Mouse (Mus musculus) hindbrain, postnatal 0 days (tissue): ENCODE results near the gene Ndufs2. TPM values are rescaled to one million over a fixed set of nuclear protein-coding genes. Genes with fewer than 3 reads are reported as not detected.

Experiments used
- ATAC-seq: fragments of 200-750 bp; cut with Nextera tagmentation; 2 replicates; pipeline ENCODE4 v1.8.0; 2017; ENCODE audit warnings: mild to moderate bottlenecking, moderate TSS enrichment, moderate library complexity
- DNase-seq: peaks from one replicate; pipeline ENCODE4 v3.0.0-alpha.2; 2015; ENCODE audit warnings: low spot score
- H3K27ac ChIP-seq: fragments of 300-500 bp; sonication (generic); 2 replicates; pipeline ENCODE4 v1.5.1; 2014; ENCODE audit warnings: mild to moderate bottlenecking
- H3K27me3 ChIP-seq: fragments of 300-500 bp; sonication (generic); 2 replicates; pipeline ENCODE4 v1.6.1; 2014; ENCODE audit warnings: low read length, mixed read lengths; ENCODE audit not compliant: insufficient read depth
- H3K36me3 ChIP-seq: fragments of 300-500 bp; sonication (generic); 2 replicates; pipeline ENCODE4 v1.6.1; 2014; ENCODE audit warnings: low read length, mixed read lengths; ENCODE audit not compliant: insufficient read depth
- H3K4me1 ChIP-seq: fragments of 300-500 bp; sonication (generic); 2 replicates; pipeline ENCODE4 v1.6.1; 2014; ENCODE audit warnings: antibody characterized with exemption, low read length, mixed read lengths; ENCODE audit not compliant: insufficient read depth
- H3K4me2 ChIP-seq: fragments of 300-500 bp; sonication (generic); 2 replicates; pipeline ENCODE4 v1.6.1; 2014; ENCODE audit warnings: low read depth, mild to moderate bottlenecking, low read length, moderate library complexity, mixed read lengths
- H3K4me3 ChIP-seq: fragments of 300-500 bp; sonication (generic); 2 replicates; pipeline ENCODE4 v1.5.1; 2014; ENCODE audit warnings: low read length
- H3K9ac ChIP-seq: fragments of 300-500 bp; sonication (generic); replicated peaks from 2 replicates; pipeline ENCODE4 v1.6.1; 2014; ENCODE audit warnings: mild to moderate bottlenecking, low read length, moderate library complexity, mixed read lengths
- H3K9me3 ChIP-seq: fragments of 300-500 bp; sonication (generic); 2 replicates; pipeline ENCODE4 v1.6.1; 2016; ENCODE audit warnings: low read length, mixed read lengths
- CTCF ChIP-seq: IDR thresholded peaks from 2 replicates; pipeline ENCODE4 v1.5.1; 2016; ENCODE audit warnings: antibody characterized with exemption, control low read depth, low read depth
- WGBS: fragments of 180-500 bp; shearing (Covaris S2); extraction: QIAGEN DNeasy Blood & Tissue Kit; methylation state at CpG from one replicate; pipeline ENCODE4 v1.1.7; 2014; 5-methylcytosine and 5-hydroxymethylcytosine counted together
- polyA plus RNA-seq: library from polyadenylated mRNA; unstranded; fragments of >200 nt; fragmentation: Nextera tagmentation; extraction: Ambion mirVana; gene quantifications from 2 replicates; pipeline ENCODE4 v1.2.1, GENCODE M21; 2015
- total RNA-seq: library from RNA; depleted of rRNA; stranded (reverse); fragments of >200 nt; gene quantifications from 2 replicates; pipeline ENCODE4 v1.2.3, GENCODE M21; 2014

Gene Ndufs2
- total and polyA plus RNA-seq, 2 experiments from 2014 or later, result 234 to 286 TPM

DNA sequence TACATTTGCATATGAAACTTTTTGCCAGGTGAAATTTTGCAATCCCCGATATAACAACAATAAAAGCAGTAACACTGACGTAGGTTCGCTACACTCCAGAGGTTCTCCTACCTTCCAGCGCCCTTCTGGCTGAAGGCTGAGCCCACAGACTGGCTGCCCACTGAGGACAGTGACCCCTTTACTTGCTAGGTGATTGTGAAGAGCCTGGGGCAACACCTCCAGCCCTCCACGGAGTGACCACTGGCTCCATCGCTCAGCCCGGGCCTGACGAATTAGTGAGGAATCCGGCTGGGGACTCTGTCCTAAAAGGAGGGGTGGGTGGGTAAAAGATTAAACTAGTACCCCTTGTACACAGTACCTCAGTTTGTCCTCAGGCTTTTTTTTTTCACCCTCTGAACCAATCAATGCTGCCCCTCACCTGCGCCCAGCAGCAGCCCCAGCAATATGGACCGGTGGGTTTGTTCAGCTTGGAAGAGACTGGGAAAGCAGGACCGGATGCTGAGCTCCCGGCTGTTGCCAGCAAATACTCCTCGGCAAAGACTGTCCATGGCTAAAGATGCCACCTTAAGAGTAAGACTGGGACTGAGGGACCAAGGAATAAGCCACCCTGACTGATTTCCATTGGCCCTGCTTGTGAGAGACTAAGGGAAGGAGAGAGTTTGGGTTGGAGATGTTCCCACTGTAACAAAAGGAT, 28.0 kb upstream of the Ndufs2 start:
- WGBS, result 88% methylated on average over 14 of the region's 14 CpGs
- Histone ChIP-seq H3K9ac (no peak overlapping the region), H3K9me3 (no peaks in the 10 kb centered on the region), H3K4me3 (no peak overlapping the region), H3K27ac (no peak overlapping the region), H3K27me3 (no peaks in the 10 kb centered on the region), H3K4me1 (peaks cover 6% of the 10 kb centered on the region), H3K36me3 (peaks cover 44% of the 10 kb centered on the region), H3K4me2 (no peak overlapping the region)
- TF ChIP-seq CTCF, result no peak
- ATAC-seq, result no peak
- no peak for DNase-seq

DNA sequence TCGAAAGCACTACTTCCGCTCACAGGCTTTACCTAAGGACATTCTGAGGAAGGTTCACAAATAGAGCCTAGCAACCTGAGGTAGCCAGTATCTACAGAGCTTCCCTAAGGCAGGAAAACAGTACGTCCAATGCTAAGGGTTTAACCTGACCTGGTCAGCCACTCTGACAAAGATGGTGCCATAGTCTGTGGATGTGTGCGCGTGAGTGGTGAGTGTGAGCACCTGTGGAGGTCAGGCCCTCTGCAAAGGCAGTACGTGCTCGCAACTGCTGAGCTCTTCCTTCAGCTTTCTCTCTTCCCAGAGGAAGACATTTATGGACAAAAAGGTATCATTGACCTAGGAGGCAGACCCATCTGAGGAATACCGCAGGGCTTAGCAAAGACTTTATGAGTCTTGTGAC, 27.2 kb upstream of the Ndufs2 start:
- Histone ChIP-seq H3K4me1 (peaks cover 6% of the 10 kb centered on the region), H3K4me3 (no peak overlapping the region), H3K9ac (no peak overlapping the region), H3K4me2 (no peak overlapping the region), H3K9me3 (no peaks in the 10 kb centered on the region), H3K27me3 (no peaks in the 10 kb centered on the region), H3K36me3 (peaks cover 48% of the 10 kb centered on the region), H3K27ac (no peak overlapping the region)
- DNase-seq (no peak), ATAC-seq (no peak)
- TF ChIP-seq CTCF, result no peak
- WGBS, result 95% methylated on average over 8 of the region's 8 CpGs

DNA sequence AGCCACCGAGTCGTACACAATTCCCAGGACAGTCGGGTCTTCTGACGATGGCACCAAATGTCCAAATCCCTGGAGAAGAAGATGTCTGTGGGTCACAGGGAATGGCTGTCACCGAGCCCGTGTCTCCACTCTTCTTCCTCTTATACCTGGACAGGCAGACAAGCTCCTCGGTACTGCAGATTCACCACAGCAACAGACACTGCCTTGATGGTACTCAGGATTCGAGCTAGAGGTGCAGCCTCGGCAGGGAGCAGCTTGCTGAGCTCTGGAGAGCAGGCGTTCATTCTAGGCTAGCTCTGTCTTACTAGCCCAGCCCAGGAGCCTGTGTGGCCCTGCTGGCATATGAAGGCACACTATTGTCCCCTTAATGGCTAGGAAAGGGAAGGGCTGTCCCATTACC, 26.5 kb upstream of the Ndufs2 start:
- DNase-seq (no peak), ATAC-seq (no peak)
- no peaks in the 10 kb centered on the region for H3K9me3 ChIP-seq
- no peak overlapping the region for H3K4me2 ChIP-seq
- peaks cover 51% of the 10 kb centered on the region for H3K36me3 ChIP-seq
- peaks cover 6% of the 10 kb centered on the region for H3K4me1 ChIP-seq
- no peak overlapping the region for H3K27ac ChIP-seq
- no peak overlapping the region for H3K4me3 ChIP-seq
- TF ChIP-seq CTCF, result no peak
- WGBS, result 88% methylated on average over 10 of the region's 10 CpGs
- H3K9ac ChIP-seq, result no peak overlapping the region
- no peaks in the 10 kb centered on the region for H3K27me3 ChIP-seq

DNA sequence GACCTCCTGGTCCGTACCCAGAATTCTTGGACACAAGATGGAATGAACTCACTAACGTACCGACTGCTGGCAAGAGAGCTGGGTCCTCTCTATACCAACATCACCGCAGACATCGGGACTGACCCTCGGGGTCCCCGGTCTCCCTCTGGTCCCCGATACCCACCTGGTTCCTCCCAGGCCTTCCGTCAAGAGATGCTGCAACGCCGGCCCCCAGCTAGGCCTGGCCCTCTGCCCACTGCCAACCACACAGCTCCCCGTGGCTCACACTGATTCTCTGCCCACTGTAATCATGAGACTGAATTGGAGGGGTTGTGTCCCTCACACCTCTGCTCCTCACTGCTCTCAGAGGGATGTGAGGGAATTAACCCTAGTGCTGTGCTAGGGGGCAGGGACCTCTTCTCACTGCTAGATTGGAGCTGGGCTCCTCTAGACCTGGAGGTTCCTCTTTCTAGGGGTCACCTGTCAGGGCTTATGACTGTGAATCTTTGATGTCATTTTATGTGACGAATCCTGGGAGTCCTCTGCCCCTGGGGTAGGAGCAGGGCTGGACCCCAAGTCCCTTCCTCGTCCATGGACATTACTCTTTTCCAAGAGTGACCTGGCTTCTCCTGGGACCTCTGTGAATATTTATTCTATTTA, 25.0 kb upstream of the Ndufs2 start:
- H3K9ac ChIP-seq, result no peak overlapping the region
- 87% methylated on average over 14 of the region's 14 CpGs for WGBS
- ATAC-seq, result no peak

DNA sequence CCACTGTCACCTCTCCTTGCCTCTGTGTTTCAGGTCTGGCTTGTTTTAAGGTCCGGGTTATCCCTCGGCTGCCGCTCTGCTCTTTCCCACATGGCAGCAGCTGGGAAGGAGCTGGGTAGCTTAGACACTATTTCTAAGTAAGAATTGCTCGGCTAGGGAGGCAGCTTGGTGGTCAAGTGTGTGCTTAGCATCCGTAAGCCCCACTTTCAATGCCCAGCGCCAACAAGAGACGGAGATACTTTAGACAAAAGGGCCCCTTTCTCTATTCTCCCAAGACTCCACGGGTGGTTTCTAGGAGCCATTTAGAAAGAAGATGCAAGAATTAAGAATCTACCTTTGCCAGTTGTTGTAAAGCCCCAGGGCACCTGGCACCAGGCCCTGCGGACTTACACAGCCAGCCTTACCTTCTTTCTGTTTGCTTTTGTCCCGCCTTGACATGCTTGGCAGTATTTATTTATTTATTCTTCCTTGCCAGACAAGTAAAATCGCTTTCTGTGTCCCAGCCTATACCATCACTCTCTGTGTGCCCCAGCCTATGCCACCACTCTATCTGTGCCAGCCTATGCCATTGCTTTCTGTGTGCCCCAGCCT, 24.1 kb upstream of the Ndufs2 start:
- WGBS, result 72% methylated on average over 11 of the region's 11 CpGs
- peaks cover 9% of the 10 kb centered on the region for H3K4me1 ChIP-seq
- no peak overlapping the region for H3K27ac ChIP-seq
- peaks cover 56% of the 10 kb centered on the region for H3K36me3 ChIP-seq
- H3K9ac ChIP-seq, result no peak overlapping the region
- no peaks in the 10 kb centered on the region for H3K27me3 ChIP-seq
- no peak for TF ChIP-seq CTCF
- H3K4me3 ChIP-seq, result no peak overlapping the region
- no peak overlapping the region for H3K4me2 ChIP-seq
- H3K9me3 ChIP-seq, result no peaks in the 10 kb centered on the region
- DNase-seq (no peak), ATAC-seq (no peak)

More for the DNA sequence above, 25.0 kb upstream of the Ndufs2 start:
- Histone ChIP-seq H3K9me3 (no peaks in the 10 kb centered on the region), H3K27me3 (no peaks in the 10 kb centered on the region), H3K4me1 (peaks cover 7% of the 10 kb centered on the region), H3K36me3 (peaks cover 56% of the 10 kb centered on the region), H3K4me3 (no peak overlapping the region), H3K4me2 (no peak overlapping the region), H3K27ac (no peak overlapping the region)
- no peak for TF ChIP-seq CTCF
- no peak for DNase-seq

DNA sequence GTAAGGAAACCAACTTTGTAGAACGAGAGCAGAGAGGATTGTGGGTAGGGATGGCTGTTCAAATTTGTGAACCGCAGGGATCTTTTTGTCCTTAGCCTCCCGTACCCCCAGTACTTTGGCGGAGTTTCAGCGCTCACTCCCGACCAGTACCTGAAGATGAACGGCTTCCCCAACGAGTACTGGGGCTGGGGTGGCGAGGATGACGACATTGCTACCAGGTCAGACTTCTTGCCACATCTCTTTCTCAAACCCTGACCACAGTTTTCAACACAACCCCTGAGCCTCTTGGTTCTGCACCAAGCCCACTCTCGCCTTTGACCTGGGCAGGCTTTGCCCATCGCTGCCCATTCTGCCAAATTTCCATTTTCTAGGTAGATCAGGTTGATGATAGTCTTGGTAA, 23.0 kb upstream of the Ndufs2 start:
- Histone ChIP-seq H3K4me2 (no peak overlapping the region), H3K27ac (no peak overlapping the region), H3K4me1 (0 out of 2 replicates have a peak, but pooled peaks cover 5% of the 10 kb centered on the region), H3K9me3 (no peaks in the 10 kb centered on the region), H3K9ac (no peak overlapping the region), H3K27me3 (no peaks in the 10 kb centered on the region), H3K36me3 (peaks cover 56% of the 10 kb centered on the region), H3K4me3 (no peak overlapping the region)
- WGBS, result 94% methylated on average over 12 of the region's 12 CpGs
- DNase-seq (no peak), ATAC-seq (no peak)
- TF ChIP-seq CTCF, result no peak

DNA sequence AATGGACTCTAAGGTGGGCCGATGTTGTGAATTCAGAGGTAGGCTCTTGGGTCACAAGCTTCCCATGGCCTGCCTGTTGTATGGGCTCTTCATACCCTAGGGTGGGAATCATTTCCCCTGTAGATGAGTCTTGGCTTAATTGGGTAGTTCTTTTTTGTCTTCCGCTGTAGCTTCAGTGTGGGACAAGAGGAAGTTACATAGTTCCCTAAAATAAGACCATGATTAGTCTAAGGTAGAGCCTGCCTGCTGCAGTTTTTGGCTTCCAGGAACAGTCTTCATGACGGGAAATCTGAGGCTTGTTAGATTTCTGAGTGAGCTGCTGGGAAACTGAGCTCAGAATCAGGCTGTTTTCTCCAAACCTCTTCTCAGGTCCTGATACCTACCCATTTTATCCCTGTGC, 20.9 kb upstream of the Ndufs2 start:
- Histone ChIP-seq H3K9me3 (no peaks in the 10 kb centered on the region), H3K27ac (no peak overlapping the region), H3K4me2 (no peak overlapping the region), H3K4me1 (0 out of 2 replicates have a peak, but pooled peaks cover 5% of the 10 kb centered on the region), H3K9ac (no peak overlapping the region), H3K27me3 (no peaks in the 10 kb centered on the region), H3K36me3 (peaks cover 43% of the 10 kb centered on the region), H3K4me3 (no peak overlapping the region)
- no peak for TF ChIP-seq CTCF
- 91% methylated on average over 3 of the region's 3 CpGs for WGBS
- DNase-seq (no peak), ATAC-seq (no peak)
